ENCODE assay signal across 6 mouse cellular contexts in the genomic region with DNA sequence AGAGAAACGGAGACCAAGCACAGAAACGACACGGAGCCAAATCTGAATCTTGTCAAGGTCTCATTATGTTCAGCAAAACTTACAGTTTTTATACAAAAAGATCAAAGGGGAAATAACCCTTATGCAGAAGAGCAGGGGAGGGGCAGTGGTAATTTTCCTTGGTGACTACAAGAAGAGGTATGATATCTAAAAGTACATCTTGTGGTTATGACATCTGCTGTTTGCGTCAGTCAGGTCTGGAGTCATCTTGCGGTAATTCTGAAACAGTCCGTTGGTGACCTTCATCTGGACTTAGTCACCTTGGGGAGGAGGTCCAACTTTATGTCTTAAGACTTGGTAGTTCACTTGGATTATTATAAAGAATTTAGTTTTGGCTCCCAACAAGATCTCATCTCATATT.
DNase-seq lines count a peak whose midpoint lies in the region; TF ChIP-seq lines count a peak whose summit lies in the region.
"Not testable (repeated sequence)": the region's sequence is repeated elsewhere in the genome, so short reads cannot be mapped to it uniquely, and the experiment has no call there.

No protein-coding gene starts in this region.

- not testable (repeated sequence) for TF ChIP-seq POLR2A in myocyte (IDR thresholded peaks at IDR 0.05; ENCODE audit: insufficient read length, low read depth)

- H3ac ChIP-seq in myocyte (ENCODE audit: control insufficient read depth, insufficient read length): not testable (repeated sequence)

- not testable (repeated sequence) for H3K36me3 ChIP-seq in myocyte (ENCODE audit: control insufficient read depth, insufficient read depth)

- H3K79me2 ChIP-seq in myocyte (ENCODE audit: control insufficient read depth, insufficient read depth): not testable (repeated sequence)

- DNase-seq in 416B (ENCODE audit: low read depth): peak; percentile 28
- peak; percentile 39 for DNase-seq in CD4-positive, CD25-positive, alpha-beta regulatory T cell, adult 2 months (ENCODE audit: low read depth, low spot score)
- peak; percentile 7 for DNase-seq in T-cell, adult 2 months (ENCODE audit: low spot score)
- peak; percentile 37 for DNase-seq in adrenal gland, adult 8-10 months
- peak; percentile 1 for DNase-seq in adrenal gland, postnatal 25 days

- not testable (repeated sequence) for H3K4me3 ChIP-seq in myocyte

- not testable (repeated sequence) for H3K27me3 ChIP-seq in myocyte (ENCODE audit: control insufficient read depth, insufficient read depth, insufficient read length)

- peak overlapping the region; percentile 28 for H3K4me2 ChIP-seq in myocyte (ENCODE audit: low read depth)

TF ChIP-seq in myocyte, 11 proteins besides CTCF, POLR2A, EP300 and RAD21:
- TF ChIP-seq CEBPB (IDR thresholded peaks at IDR 0.05; ENCODE audit: insufficient read depth, poor library complexity, severe bottlenecking) (peak; percentile 68; the same call in 1 of the 2 replicates), MYOD1 (IDR thresholded peaks at IDR 0.05; ENCODE audit: control insufficient read depth in 1 of 3, insufficient read length in 2 of 3, low read depth in 2 of 3) (peak in 1 of 3 experiments; percentile 33)
